Mouse (Mus musculus): ENCODE results near the gene Gm11568. TPM values are rescaled to one million over a fixed set of nuclear protein-coding genes. Genes with fewer than 3 reads are reported as not detected.
"Not testable (repeated sequence)": the region's sequence is repeated elsewhere in the genome, so short reads cannot be mapped to it uniquely, and the experiment has no call there.

The Gm11568 gene
- polyA plus RNA-seq, 1 experiment from 2014 or later, result not detected

GRCm38 (mm10) chr11:99873089-99873488 is 15.4 kb downstream of the Gm11568 start, which contains the start of gene Krtap9-1:
TSS of gene Krtap9-1 (plus strand) at chr11:99873389.
- not testable (repeated sequence) for H3K27ac ChIP-seq (ENCODE audit: low read length); H3K4me1 ChIP-seq (ENCODE audit: insufficient read depth, low read length); H3K36me3 ChIP-seq (ENCODE audit: insufficient read depth, low read length); H3K9me3 ChIP-seq (ENCODE audit: low read length); H3K4me2 ChIP-seq (replicated peaks; ENCODE audit: low read depth, low read length); H3K4me3 ChIP-seq (ENCODE audit: low read length); ATAC-seq (ENCODE audit: low FRiP score, low TSS enrichment); H3K9ac ChIP-seq (replicated peaks; ENCODE audit: low read length); H3K27me3 ChIP-seq (ENCODE audit: insufficient read depth, low read length)
- 74% methylated on average over 1 of the region's 1 CpGs for WGBS

GRCm38 (mm10) chr11:99878887-99879286 is 21.2 kb downstream of the Gm11568 start, which contains the start of gene Gm11567:
TSS of gene Gm11567 (plus strand) at chr11:99879187.
- not testable (repeated sequence) for ATAC-seq (ENCODE audit: low FRiP score, low TSS enrichment); H3K36me3 ChIP-seq (ENCODE audit: insufficient read depth, low read length); H3K9ac ChIP-seq (replicated peaks; ENCODE audit: low read length); H3K27ac ChIP-seq (ENCODE audit: low read length); H3K27me3 ChIP-seq (ENCODE audit: insufficient read depth, low read length); H3K9me3 ChIP-seq (ENCODE audit: low read length); H3K4me1 ChIP-seq (ENCODE audit: insufficient read depth, low read length); H3K4me3 ChIP-seq (ENCODE audit: low read length); H3K4me2 ChIP-seq (replicated peaks; ENCODE audit: low read depth, low read length)
- whole genome bisulfite sequencing, result 41% methylated on average over 1 of the region's 1 CpGs

- no peak within 1 kb of the TSS for H3K4me2 ChIP-seq (replicated peaks; ENCODE audit: low read depth, low read length)
- 83% methylated on average over 2 of the region's 2 CpGs for WGBS
- H3K9me3 ChIP-seq (ENCODE audit: low read length), result no peaks in the 10 kb centered on the region
- no peak within 1 kb of the TSS for H3K27ac ChIP-seq (ENCODE audit: low read length)
- ATAC-seq (ENCODE audit: low FRiP score, low TSS enrichment), result no peak
- H3K9ac ChIP-seq (replicated peaks; ENCODE audit: low read length), result no peak within 1 kb of the TSS
- H3K36me3 ChIP-seq (ENCODE audit: insufficient read depth, low read length), result no peaks in the 10 kb centered on the region
- H3K4me1 ChIP-seq (ENCODE audit: insufficient read depth, low read length), result no peaks in the 10 kb centered on the region
- no peak within 1 kb of the TSS for H3K4me3 ChIP-seq (ENCODE audit: low read length)
- no peaks in the 10 kb centered on the region for H3K27me3 ChIP-seq (ENCODE audit: insufficient read depth, low read length)
Observed at GRCm38 (mm10) chr11:99907620-99908019, 49.9 kb downstream of the Gm11568 start, which contains the start of gene Krtap31-1. TSS of gene Krtap31-1 (plus strand) at chr11:99907920.

Other genes starting within 250 kb of the Gm11568 start
- not detected in 2 replicates for gene Gm11937, start 247.7 kb upstream of the Gm11568 start, polyA plus RNA-seq (2015; fragmentation: Nextera tagmentation; extraction: Ambion mirVana)
- not detected in 2 replicates for gene Krtap2-4, start 243.1 kb upstream of the Gm11568 start, polyA plus RNA-seq (2015; fragmentation: Nextera tagmentation; extraction: Ambion mirVana)
- gene Gm11562, start 237.5 kb upstream of the Gm11568 start, polyA plus RNA-seq (2015; fragmentation: Nextera tagmentation; extraction: Ambion mirVana), result not detected in 2 replicates
- gene Krtap4-1, start 229.7 kb upstream of the Gm11568 start, polyA plus RNA-seq (2015; fragmentation: Nextera tagmentation; extraction: Ambion mirVana), result not detected in 2 replicates
- gene Krtap4-2, start 222.8 kb upstream of the Gm11568 start, polyA plus RNA-seq (2015; fragmentation: Nextera tagmentation; extraction: Ambion mirVana), result not detected in 2 replicates
- gene Krtap4-7, start 213.8 kb upstream of the Gm11568 start, polyA plus RNA-seq (2015; fragmentation: Nextera tagmentation; extraction: Ambion mirVana), result not detected in 2 replicates
- gene Gm11555, start 207.7 kb upstream of the Gm11568 start, polyA plus RNA-seq (2015; fragmentation: Nextera tagmentation; extraction: Ambion mirVana), result not detected in 2 replicates
- not detected in 2 replicates for gene Gm11563, start 199.0 kb upstream of the Gm11568 start, polyA plus RNA-seq (2015; fragmentation: Nextera tagmentation; extraction: Ambion mirVana)
- gene Krtap4-6, start 192.0 kb upstream of the Gm11568 start, polyA plus RNA-seq (2015; fragmentation: Nextera tagmentation; extraction: Ambion mirVana), result not detected in 2 replicates
- not detected in 2 replicates for gene Gm14190, start 167.2 kb upstream of the Gm11568 start, polyA plus RNA-seq (2015; fragmentation: Nextera tagmentation; extraction: Ambion mirVana)
- gene Gm14180, start 123.6 kb upstream of the Gm11568 start, polyA plus RNA-seq (2015; fragmentation: Nextera tagmentation; extraction: Ambion mirVana), result not detected in 2 replicates
- not detected in 2 replicates for gene Gm11595, start 85.0 kb upstream of the Gm11568 start, polyA plus RNA-seq (2015; fragmentation: Nextera tagmentation; extraction: Ambion mirVana)
- gene Krtap4-8, start 77.2 kb upstream of the Gm11568 start, polyA plus RNA-seq (2015; fragmentation: Nextera tagmentation; extraction: Ambion mirVana), result not detected in 2 replicates
- not detected in 2 replicates for gene Krtap4-9, start 72.7 kb upstream of the Gm11568 start, polyA plus RNA-seq (2015; fragmentation: Nextera tagmentation; extraction: Ambion mirVana)
- gene Gm11596, start 64.5 kb upstream of the Gm11568 start, polyA plus RNA-seq (2015; fragmentation: Nextera tagmentation; extraction: Ambion mirVana), result not detected in 2 replicates
- not detected in 2 replicates for gene Gm11569, start 59.0 kb upstream of the Gm11568 start, polyA plus RNA-seq (2015; fragmentation: Nextera tagmentation; extraction: Ambion mirVana)
- gene Gm11554, start 53.5 kb upstream of the Gm11568 start, polyA plus RNA-seq (2015; fragmentation: Nextera tagmentation; extraction: Ambion mirVana), result not detected in 2 replicates
- not detected in 2 replicates for gene Krtap4-13, start 48.0 kb upstream of the Gm11568 start, polyA plus RNA-seq (2015; fragmentation: Nextera tagmentation; extraction: Ambion mirVana)
- gene Gm11564, start 42.3 kb upstream of the Gm11568 start, polyA plus RNA-seq (2015; fragmentation: Nextera tagmentation; extraction: Ambion mirVana), result not detected in 2 replicates
- gene 2300003K06Rik, start 19.9 kb upstream of the Gm11568 start, polyA plus RNA-seq (2015; fragmentation: Nextera tagmentation; extraction: Ambion mirVana), result not detected in 2 replicates
- not detected in 2 replicates for gene Krtap4-16, start 6.3 kb upstream of the Gm11568 start, polyA plus RNA-seq (2015; fragmentation: Nextera tagmentation; extraction: Ambion mirVana)
- gene Gm11559, start 6.6 kb downstream of the Gm11568 start, polyA plus RNA-seq (2015; fragmentation: Nextera tagmentation; extraction: Ambion mirVana), result not detected in 2 replicates
- gene Krtap9-1, start 15.5 kb downstream of the Gm11568 start, polyA plus RNA-seq (2015; fragmentation: Nextera tagmentation; extraction: Ambion mirVana), result not detected in 2 replicates
- gene Gm11567, start 21.3 kb downstream of the Gm11568 start, polyA plus RNA-seq (2015; fragmentation: Nextera tagmentation; extraction: Ambion mirVana), result not detected in 2 replicates
- not detected in 2 replicates for gene Krtap31-1, start 50.0 kb downstream of the Gm11568 start, polyA plus RNA-seq (2015; fragmentation: Nextera tagmentation; extraction: Ambion mirVana)
- not detected in 2 replicates for gene Gm11565, start 56.8 kb downstream of the Gm11568 start, polyA plus RNA-seq (2015; fragmentation: Nextera tagmentation; extraction: Ambion mirVana)
- not detected in 2 replicates for gene Krtap31-2, start 78.4 kb downstream of the Gm11568 start, polyA plus RNA-seq (2015; fragmentation: Nextera tagmentation; extraction: Ambion mirVana)
- gene Krtap9-5, start 90.6 kb downstream of the Gm11568 start, polyA plus RNA-seq (2015; fragmentation: Nextera tagmentation; extraction: Ambion mirVana), result not detected in 2 replicates
- not detected in 2 replicates for gene Krtap29-1, start 121.1 kb downstream of the Gm11568 start, polyA plus RNA-seq (2015; fragmentation: Nextera tagmentation; extraction: Ambion mirVana)
- gene Krtap16-1, start 128.7 kb downstream of the Gm11568 start, polyA plus RNA-seq (2015; fragmentation: Nextera tagmentation; extraction: Ambion mirVana), result not detected in 2 replicates
- gene Krtap17-1, start 136.1 kb downstream of the Gm11568 start, polyA plus RNA-seq (2015; fragmentation: Nextera tagmentation; extraction: Ambion mirVana), result not detected in 2 replicates
- gene Krt33a, start 158.3 kb downstream of the Gm11568 start, polyA plus RNA-seq (2015; fragmentation: Nextera tagmentation; extraction: Ambion mirVana), result not detected in 2 replicates
- 0.10 TPM in 1 of 2 replicates, not detected in the other for gene Krt33b, start 172.0 kb downstream of the Gm11568 start, polyA plus RNA-seq (2015; fragmentation: Nextera tagmentation; extraction: Ambion mirVana)
- gene Krt34, start 183.6 kb downstream of the Gm11568 start, polyA plus RNA-seq (2015; fragmentation: Nextera tagmentation; extraction: Ambion mirVana), result not detected in 2 replicates
- not detected in 2 replicates for gene Krt31, start 192.6 kb downstream of the Gm11568 start, polyA plus RNA-seq (2015; fragmentation: Nextera tagmentation; extraction: Ambion mirVana)
- gene Krt32, start 230.3 kb downstream of the Gm11568 start, polyA plus RNA-seq (2015; fragmentation: Nextera tagmentation; extraction: Ambion mirVana), result not detected in 2 replicates
- gene Krt35, start 238.3 kb downstream of the Gm11568 start, polyA plus RNA-seq (2015; fragmentation: Nextera tagmentation; extraction: Ambion mirVana), result not detected in 2 replicates
- gene Krt36, start 247.7 kb downstream of the Gm11568 start, polyA plus RNA-seq (2015; fragmentation: Nextera tagmentation; extraction: Ambion mirVana), result 1.1 and 1.6 TPM in 2 replicates

Measured in kidney, embryonic 16.5 days (tissue).